Mouse (Mus musculus) E14TG2a.4 (cell line): ENCODE data around the gene Htra3.

Experiments
- H3K27me3 ChIP-seq: 2 replicates; pipeline ENCODE4 v1.6.1; 2014; ENCODE audit warnings: low read length, control low read depth; ENCODE audit not compliant: insufficient read depth
- H3K36me3 ChIP-seq: 2 replicates; pipeline ENCODE4 v1.6.1; 2014; ENCODE audit warnings: low read length, control low read depth; ENCODE audit not compliant: insufficient read depth
- H3K4me1 ChIP-seq: replicated peaks from 2 replicates; pipeline ENCODE4 v1.6.1; 2014; ENCODE audit warnings: low read depth, low read length, control low read depth
- H3K4me3 ChIP-seq: replicated peaks from 2 replicates; pipeline ENCODE4 v1.5.1; 2014; ENCODE audit warnings: mild to moderate bottlenecking, low read length
- H3K9me3 ChIP-seq: 2 replicates; pipeline ENCODE4 v1.6.1; 2014; ENCODE audit warnings: low read length, control low read depth
- CTCF ChIP-seq: conservative IDR thresholded peaks from 2 replicates; pipeline ENCODE4 v1.5.1; 2014; ENCODE audit warnings: low read length
- NANOG ChIP-seq: IDR thresholded peaks from 2 replicates; pipeline ENCODE4 v1.6.1; 2014; ENCODE audit warnings: borderline replicate concordance, low read length, mixed read lengths
- POU5F1 ChIP-seq: IDR thresholded peaks from 2 replicates; pipeline ENCODE4 v1.6.1; 2014; ENCODE audit warnings: low read length, borderline replicate concordance

The Htra3 gene

DNA sequence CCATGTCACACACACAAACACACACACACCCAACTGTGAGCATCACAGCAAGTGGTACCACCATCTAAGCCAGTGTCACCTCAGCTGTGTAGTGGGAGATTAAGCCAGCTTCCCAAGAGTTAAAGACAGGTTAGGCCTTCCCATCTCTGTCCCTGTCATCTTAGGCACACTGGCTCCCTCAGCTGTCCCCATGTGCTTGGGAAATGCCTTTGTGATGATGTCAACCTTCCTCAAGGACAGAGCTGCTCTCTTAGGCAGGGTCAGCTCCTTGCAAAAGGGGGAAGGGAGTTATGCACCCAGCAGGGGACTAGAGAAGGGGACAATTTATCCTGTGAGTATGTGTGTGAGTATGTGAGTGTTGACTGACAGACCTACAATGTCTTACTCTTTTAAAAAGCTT is 9.8 kb upstream of the Htra3 start:
- no peak for TF ChIP-seq CTCF
- TF ChIP-seq POU5F1, result no peak
- no peak for TF ChIP-seq NANOG
- H3K36me3 ChIP-seq, result no peaks in the 10 kb centered on the region
- H3K27me3 ChIP-seq, result peaks cover 20% of the 10 kb centered on the region
- H3K4me3 ChIP-seq, result no peak overlapping the region
- no peaks in the 10 kb centered on the region for H3K9me3 ChIP-seq
- H3K4me1 ChIP-seq, result peaks cover 19% of the 10 kb centered on the region

DNA sequence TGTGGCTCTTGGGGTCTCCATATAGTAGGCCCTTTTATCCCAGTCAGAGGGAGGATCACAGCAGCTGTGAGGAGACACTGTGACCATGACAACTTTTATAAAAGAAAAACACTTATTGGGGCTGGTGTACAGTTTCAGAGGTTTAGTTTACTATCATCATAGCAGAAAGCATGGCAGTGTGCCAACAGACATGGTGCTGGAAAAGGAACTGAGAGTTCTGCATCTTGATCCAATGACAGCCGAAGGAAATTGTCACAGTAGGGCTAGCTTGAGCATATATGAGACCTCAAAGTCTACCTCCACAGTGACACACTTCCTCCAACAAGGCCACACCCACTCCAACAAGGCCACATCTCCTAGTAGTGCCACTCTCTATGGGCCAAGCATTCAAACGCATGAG is 9.3 kb upstream of the Htra3 start:
- Histone ChIP-seq H3K4me3 (no peak overlapping the region), H3K9me3 (no peaks in the 10 kb centered on the region), H3K4me1 (peaks cover 19% of the 10 kb centered on the region), H3K27me3 (peaks cover 24% of the 10 kb centered on the region), H3K36me3 (no peaks in the 10 kb centered on the region)
- TF ChIP-seq NANOG, result no peak
- TF ChIP-seq CTCF, result no peak
- TF ChIP-seq POU5F1, result no peak

DNA sequence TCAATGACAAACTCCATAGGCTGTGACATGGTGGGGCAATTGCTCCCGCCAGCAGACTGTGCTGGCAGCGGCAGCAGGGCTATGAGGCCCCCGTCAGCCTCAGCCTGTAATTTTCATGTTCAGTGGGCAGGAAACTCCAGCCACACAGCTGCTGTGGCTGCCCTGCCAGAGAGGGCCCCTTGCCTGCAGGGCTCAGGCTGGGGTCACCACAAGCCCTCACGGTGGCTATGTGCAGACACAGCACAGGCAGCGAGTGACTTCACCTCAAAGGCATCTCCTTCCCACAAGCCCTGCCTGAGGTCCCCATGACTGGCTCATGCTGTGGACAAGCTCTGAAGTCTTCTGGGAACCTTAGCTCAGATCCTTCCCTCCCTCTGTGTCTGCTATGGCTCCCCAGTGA is 7.5 kb upstream of the Htra3 start:
- H3K27me3 ChIP-seq, result peaks cover 24% of the 10 kb centered on the region
- no peaks in the 10 kb centered on the region for H3K36me3 ChIP-seq
- H3K4me3 ChIP-seq, result no peak overlapping the region
- peaks cover 10% of the 10 kb centered on the region for H3K4me1 ChIP-seq
- H3K9me3 ChIP-seq, result no peaks in the 10 kb centered on the region
- TF ChIP-seq CTCF (no peak), POU5F1 (no peak), NANOG (no peak)

DNA sequence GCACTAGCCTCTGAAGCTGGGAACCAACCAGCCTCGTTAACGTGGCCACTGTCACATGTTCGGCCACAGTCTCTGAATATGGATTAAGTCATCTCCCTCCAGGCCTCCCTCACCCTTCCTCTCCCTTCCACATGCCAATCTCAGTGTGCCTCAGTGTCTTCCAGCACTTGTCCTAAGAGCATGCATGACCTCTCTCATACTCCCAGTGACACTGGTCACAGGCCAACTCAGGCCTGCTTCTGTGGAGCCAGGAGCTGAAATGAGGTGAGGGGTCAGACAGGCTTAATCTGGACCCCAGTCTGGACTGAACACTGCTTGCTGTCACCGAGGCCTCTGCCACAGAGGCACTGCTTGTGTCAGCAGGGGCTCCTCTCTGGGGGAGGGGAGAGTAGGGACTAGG is 6.8 kb upstream of the Htra3 start:
- Histone ChIP-seq H3K27me3 (peaks cover 30% of the 10 kb centered on the region), H3K36me3 (no peaks in the 10 kb centered on the region), H3K4me3 (no peak overlapping the region), H3K4me1 (peaks cover 3% of the 10 kb centered on the region; the same call in 1 of the 2 replicates), H3K9me3 (no peaks in the 10 kb centered on the region)
- no peak for TF ChIP-seq CTCF
- TF ChIP-seq NANOG, result no peak
- TF ChIP-seq POU5F1, result no peak

DNA sequence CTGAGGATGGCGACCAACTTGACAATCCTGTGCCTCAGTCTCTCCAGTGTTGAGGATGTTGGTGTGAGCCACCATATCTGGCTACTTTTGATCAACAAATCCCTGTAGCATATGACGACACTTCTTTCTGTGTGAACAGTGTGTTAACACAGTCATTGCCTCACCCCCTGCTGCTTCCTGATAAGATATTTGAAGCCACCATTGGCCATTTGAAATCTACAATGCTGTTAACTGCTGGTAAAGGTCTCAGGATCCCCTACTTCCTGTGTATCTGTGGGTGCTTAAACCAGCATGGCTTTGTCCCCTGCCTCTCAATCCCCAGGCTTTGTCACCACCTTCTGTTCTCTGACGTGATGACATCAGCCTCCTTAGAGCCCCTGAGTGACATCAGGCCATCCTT is 5.5 kb upstream of the Htra3 start:
- Histone ChIP-seq H3K36me3 (no peaks in the 10 kb centered on the region), H3K4me3 (no peak overlapping the region), H3K27me3 (peaks cover 39% of the 10 kb centered on the region), H3K9me3 (no peaks in the 10 kb centered on the region), H3K4me1 (no peaks in the 10 kb centered on the region)
- no peak for TF ChIP-seq POU5F1
- no peak for TF ChIP-seq NANOG
- no peak for TF ChIP-seq CTCF

DNA sequence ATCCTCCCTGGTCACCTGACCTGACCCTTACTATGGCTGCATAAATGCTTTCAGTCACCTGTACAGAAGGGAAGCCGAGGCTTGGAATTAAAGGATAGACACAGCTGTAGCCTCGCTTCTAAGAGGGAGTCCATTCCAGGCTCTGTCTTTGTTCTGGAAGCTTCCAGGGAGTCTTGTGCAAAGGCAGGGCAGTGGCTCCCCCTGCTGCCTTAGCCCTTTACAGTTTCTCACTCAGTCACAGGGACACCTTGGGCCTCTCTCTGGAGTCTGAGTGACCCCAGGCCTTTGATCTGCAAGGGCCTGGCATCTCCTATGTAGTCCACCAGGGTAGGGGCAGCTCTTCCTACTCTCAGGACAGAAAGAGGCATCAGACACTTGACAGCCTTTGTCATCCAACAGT is 1.4 kb upstream of the Htra3 start:
- Histone ChIP-seq H3K9me3 (no peaks in the 10 kb centered on the region), H3K27me3 (peaks cover 61% of the 10 kb centered on the region), H3K4me1 (peaks cover 8% of the 10 kb centered on the region; the same call in 1 of the 2 replicates), H3K36me3 (no peaks in the 10 kb centered on the region), H3K4me3 (no peak overlapping the region)
- TF ChIP-seq POU5F1 (no peak), CTCF (no peak), NANOG (no peak)

DNA sequence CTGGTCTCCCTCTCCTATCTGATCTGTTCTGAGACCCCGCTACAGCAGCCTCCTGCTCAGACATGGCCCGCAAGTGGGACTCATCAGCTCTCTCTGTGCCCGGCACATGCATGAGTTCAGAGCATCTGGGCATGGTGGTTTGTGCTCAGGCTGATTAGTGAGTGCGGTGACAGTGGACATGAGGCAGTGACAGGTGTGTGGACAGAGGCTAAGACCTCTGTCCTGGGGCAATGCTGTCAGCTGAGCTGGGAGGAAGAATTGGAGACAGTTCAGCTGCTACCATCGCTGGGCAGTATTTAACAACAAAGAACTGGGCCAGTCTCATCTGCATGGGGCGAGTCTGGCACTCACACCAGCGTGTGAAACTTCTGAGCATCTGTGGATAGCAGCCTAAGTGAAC is 2.6 kb downstream of the Htra3 start:
- H3K4me3 ChIP-seq, result no peak overlapping the region
- no peaks in the 10 kb centered on the region for H3K9me3 ChIP-seq
- H3K36me3 ChIP-seq, result no peaks in the 10 kb centered on the region
- H3K4me1 ChIP-seq, result peaks cover 8% of the 10 kb centered on the region; the same call in 1 of the 2 replicates
- TF ChIP-seq NANOG (no peak), CTCF (no peak), POU5F1 (no peak)
- peaks cover 53% of the 10 kb centered on the region for H3K27me3 ChIP-seq

DNA sequence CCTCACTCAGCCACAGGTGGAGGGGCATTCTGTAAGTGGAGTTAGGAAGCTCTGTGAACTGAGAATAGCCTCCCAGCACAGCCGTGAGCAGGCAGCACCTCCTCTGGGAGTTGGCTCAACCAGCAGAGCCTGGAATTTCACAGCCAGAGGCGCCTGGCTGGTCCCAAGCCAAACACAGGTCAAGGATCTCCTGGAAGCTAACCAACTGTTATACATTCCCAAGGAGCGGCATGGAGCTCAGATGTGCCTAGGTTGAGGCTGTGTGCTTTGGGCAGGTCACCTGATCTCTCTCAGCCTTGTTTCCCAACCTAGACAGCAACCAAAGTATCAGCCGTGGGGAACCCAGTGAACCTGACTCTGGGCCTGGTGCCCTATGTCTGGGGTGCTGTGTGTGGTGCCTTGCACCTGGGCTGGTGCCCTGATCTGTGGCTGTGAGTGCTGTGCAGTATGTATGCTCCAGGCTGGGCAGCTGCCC is 5.5 kb downstream of the Htra3 start:
- TF ChIP-seq POU5F1, result no peak
- TF ChIP-seq CTCF, result no peak
- no peak for TF ChIP-seq NANOG
- peaks cover 29% of the 10 kb centered on the region for H3K4me1 ChIP-seq
- H3K27me3 ChIP-seq, result peaks cover 29% of the 10 kb centered on the region
- no peaks in the 10 kb centered on the region for H3K9me3 ChIP-seq
- H3K36me3 ChIP-seq, result no peaks in the 10 kb centered on the region
- no peak overlapping the region for H3K4me3 ChIP-seq

DNA sequence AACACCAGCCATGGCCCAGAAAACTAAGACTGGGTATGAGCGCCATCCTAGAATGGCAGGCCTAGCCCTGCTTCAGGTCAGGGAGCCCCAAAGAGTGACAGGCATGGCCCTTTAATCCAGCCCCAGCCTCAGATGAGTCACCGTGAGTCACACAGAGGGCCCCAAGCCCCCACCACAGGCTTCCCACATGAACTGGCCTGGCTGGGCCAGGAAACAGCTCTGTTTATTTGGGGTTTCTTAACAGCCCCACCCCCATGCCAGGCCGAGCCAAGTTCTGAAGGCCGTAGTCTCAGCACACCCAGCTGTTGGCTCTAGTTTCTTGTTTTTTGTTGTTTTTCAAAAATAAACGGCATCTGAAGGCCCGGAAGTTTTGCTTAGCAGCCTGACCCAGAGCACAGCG is 6.5 kb downstream of the Htra3 start:
- Histone ChIP-seq H3K36me3 (no peaks in the 10 kb centered on the region), H3K27me3 (peaks cover 25% of the 10 kb centered on the region), H3K4me1 (peaks cover 24% of the 10 kb centered on the region), H3K9me3 (no peaks in the 10 kb centered on the region), H3K4me3 (no peak overlapping the region)
- TF ChIP-seq CTCF (no peak), NANOG (no peak), POU5F1 (no peak)
